Mouse (Mus musculus): ENCODE measurements around the gene Efr3b. TPM values are rescaled to one million over a fixed set of nuclear protein-coding genes. Genes with fewer than 3 reads are reported as not detected.
"Not testable (repeated sequence)": the region's sequence is repeated elsewhere in the genome, so short reads cannot be mapped to it uniquely, and the experiment has no call there.

Gene Efr3b
- polyA plus RNA-seq, 1 experiment from 2014 or later: 9.9 TPM

DNA sequence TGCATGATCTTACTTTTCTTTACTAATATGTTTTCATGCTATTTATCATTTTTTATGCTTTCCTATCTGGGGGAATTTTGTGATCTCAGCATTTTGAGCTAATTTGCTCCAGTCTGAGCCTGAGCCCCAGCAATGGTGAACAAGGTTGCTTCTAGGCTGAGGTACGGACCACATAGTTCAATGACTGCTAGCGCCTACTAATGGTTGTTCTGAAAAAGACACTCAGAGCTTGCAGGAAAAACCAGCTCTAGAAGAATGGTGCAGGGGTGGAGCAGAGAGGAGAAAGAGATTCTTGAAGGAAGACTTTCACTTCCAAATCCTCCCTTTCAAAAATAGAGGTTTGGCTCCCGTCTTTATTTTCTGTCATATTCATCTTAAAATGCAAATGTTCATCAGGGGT lies 82.4 kb downstream of the Efr3b start:
- WGBS: 18% methylated on average over 3 of the region's 3 CpGs
- no peak for DNase-seq (ENCODE audit: low spot score)
- Histone ChIP-seq H3K4me1 (peaks cover 14% of the 10 kb centered on the region; the same call in 1 of the 2 replicates), H3K27me3 (ENCODE audit: insufficient read depth, poor library complexity, severe bottlenecking) (peaks cover 23% of the 10 kb centered on the region), H3K27ac (no peak overlapping the region), H3K36me3 (no peaks in the 10 kb centered on the region), H3K9me3 (no peaks in the 10 kb centered on the region), H3K4me3 (no peak overlapping the region)

- peaks cover 11% of the 10 kb centered on the region; the same call in 1 of the 2 replicates for H3K4me1 ChIP-seq
Measured at GRCm38 (mm10) chr12:3955371-3955770, 83.3 kb downstream of the Efr3b start.

GRCm38 (mm10) chr12:3954651-3955050 lies 84.1 kb downstream of the Efr3b start, which contains the start of gene Pomc:
TSS of gene Pomc (plus strand) at chr12:3954951.
- peaks cover 23% of the 10 kb centered on the region for H3K27me3 ChIP-seq (ENCODE audit: insufficient read depth, poor library complexity, severe bottlenecking)
- H3K27ac ChIP-seq: no peak within 1 kb of the TSS
- H3K36me3 ChIP-seq: no peaks in the 10 kb centered on the region
- DNase-seq (ENCODE audit: low spot score): no peak
- peaks cover 4% of the 10 kb centered on the region; the same call in 1 of the 2 replicates for H3K4me1 ChIP-seq
- H3K9me3 ChIP-seq: no peaks in the 10 kb centered on the region
- WGBS: 23% methylated on average over 22 of the region's 22 CpGs
- H3K4me3 ChIP-seq: no peak within 1 kb of the TSS

More at GRCm38 (mm10) chr12:3955371-3955770, 83.3 kb downstream of the Efr3b start:
- H3K4me3 ChIP-seq: no peak overlapping the region
- no peaks in the 10 kb centered on the region for H3K9me3 ChIP-seq
- H3K27ac ChIP-seq: no peak overlapping the region
- 28% methylated on average over 10 of the region's 10 CpGs for WGBS
- DNase-seq (ENCODE audit: low spot score): no peak
- H3K36me3 ChIP-seq: no peaks in the 10 kb centered on the region
- peaks cover 23% of the 10 kb centered on the region for H3K27me3 ChIP-seq (ENCODE audit: insufficient read depth, poor library complexity, severe bottlenecking)

GRCm38 (mm10) chr12:3947503-3947902 lies 91.2 kb downstream of the Efr3b start:
- no peak for DNase-seq (ENCODE audit: low spot score)
- no peaks in the 10 kb centered on the region for H3K4me1 ChIP-seq
- H3K36me3 ChIP-seq: no peaks in the 10 kb centered on the region
- 76% methylated on average over 6 of the region's 6 CpGs for WGBS
- H3K4me3 ChIP-seq: no peak overlapping the region
- no peaks in the 10 kb centered on the region for H3K9me3 ChIP-seq
- no peak overlapping the region for H3K27ac ChIP-seq
- H3K27me3 ChIP-seq (ENCODE audit: insufficient read depth, poor library complexity, severe bottlenecking): peaks cover 9% of the 10 kb centered on the region; the same call in 1 of the 2 replicates

GRCm38 (mm10) chr12:3944454-3945073 lies 94.2 kb downstream of the Efr3b start:
- no peak for DNase-seq (ENCODE audit: low spot score)
- WGBS: 70% methylated on average over 4 of the region's 4 CpGs
- Histone ChIP-seq H3K36me3 (no peaks in the 10 kb centered on the region), H3K27ac (no peak overlapping the region), H3K9me3 (no peaks in the 10 kb centered on the region), H3K4me1 (no peaks in the 10 kb centered on the region), H3K27me3 (ENCODE audit: insufficient read depth, poor library complexity, severe bottlenecking) (peaks cover 9% of the 10 kb centered on the region; the same call in 1 of the 2 replicates), H3K4me3 (no peak overlapping the region)

DNA sequence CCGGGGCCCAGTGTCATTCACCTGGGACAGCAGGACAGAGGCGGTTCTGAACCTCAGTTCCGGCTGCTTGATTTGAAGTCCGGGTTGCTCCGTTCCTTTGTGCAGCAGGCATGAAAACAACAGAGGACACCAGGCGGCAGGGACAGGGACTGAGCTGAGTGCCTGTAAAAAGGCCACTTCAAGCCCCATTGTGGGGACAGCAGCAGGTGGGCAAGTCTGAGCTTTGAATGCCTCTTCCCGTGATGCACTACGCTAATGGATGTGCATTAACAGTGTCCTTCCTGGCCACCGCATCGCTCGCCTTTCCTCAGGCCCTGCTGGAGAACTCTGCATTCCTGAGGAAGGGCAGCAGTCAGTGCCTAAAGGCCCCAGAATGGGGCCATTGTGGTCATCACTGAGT lies 96.7 kb downstream of the Efr3b start:
- WGBS: 50% methylated on average over 11 of the region's 11 CpGs

DNA sequence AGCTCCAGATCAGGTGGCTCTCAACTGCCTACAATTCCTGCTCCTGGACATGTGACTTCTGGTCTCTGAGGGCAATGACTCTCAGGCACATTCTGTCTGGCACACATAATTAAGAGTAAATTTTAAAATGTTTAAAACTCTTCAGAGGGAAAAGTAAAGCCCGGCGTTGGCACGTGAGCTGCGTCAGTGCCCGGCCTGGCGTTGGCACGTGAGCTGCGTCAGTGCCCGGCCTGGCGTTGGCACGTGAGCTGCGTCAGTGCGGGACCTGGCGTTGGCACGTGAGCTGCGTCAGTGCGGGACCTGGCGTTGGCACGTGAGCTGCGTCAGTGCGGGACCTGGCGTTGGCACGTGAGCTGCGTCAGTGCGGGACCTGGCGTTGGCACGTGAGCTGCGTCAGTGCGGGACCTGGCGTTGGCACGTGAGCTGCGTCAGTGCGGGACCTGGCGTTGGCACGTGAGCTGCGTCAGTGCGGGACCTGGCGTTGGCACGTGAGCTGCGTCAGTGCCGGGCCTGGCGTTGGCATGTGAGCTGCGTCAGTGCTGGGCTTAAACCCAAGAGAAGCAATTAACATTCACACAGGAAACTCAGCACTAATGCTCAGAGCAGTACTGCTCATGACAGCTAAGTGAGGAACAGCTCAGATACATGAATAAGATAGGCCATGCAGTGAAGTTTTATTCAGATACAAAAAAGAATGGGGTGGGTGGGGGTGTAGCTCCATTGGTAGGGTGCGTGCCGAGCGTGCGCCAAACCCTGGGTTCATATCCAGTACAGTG lies 108.4 kb downstream of the Efr3b start:
- H3K4me3 ChIP-seq; DNase-seq (ENCODE audit: low spot score); H3K36me3 ChIP-seq; H3K4me1 ChIP-seq; H3K9me3 ChIP-seq; H3K27ac ChIP-seq; H3K27me3 ChIP-seq (ENCODE audit: insufficient read depth, poor library complexity, severe bottlenecking): not testable (repeated sequence)
- WGBS: 86% methylated on average over 40 of the region's 47 CpGs

More for the DNA sequence above, 96.7 kb downstream of the Efr3b start:
- Histone ChIP-seq H3K9me3 (no peaks in the 10 kb centered on the region), H3K4me1 (no peaks in the 10 kb centered on the region), H3K36me3 (no peaks in the 10 kb centered on the region), H3K27ac (no peak overlapping the region), H3K4me3 (no peak overlapping the region), H3K27me3 (ENCODE audit: insufficient read depth, poor library complexity, severe bottlenecking) (peaks cover 3% of the 10 kb centered on the region; the same call in 1 of the 2 replicates)
- no peak for DNase-seq (ENCODE audit: low spot score)

DNA sequence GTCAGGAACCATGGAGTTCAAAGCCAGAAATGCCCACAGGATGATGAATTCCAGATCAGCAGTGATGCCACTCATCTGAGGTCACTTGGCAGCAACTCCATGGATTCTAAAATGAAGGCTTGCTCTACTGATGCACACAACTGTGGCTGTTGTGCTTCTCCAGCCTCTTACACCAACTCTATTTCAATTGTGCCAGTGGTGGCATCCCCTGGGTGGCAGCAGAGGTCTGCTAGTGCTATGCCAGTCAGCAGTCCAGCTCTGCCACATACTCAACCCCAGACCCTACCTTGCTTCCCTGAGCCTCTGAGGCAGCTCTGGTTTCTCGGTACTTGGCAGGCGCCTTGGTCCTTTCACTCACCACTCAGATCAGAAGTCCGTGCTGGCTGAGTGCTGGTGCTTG lies 109.9 kb downstream of the Efr3b start:
- H3K4me3 ChIP-seq: no peak overlapping the region
- no peaks in the 10 kb centered on the region for H3K36me3 ChIP-seq
- no peaks in the 10 kb centered on the region for H3K9me3 ChIP-seq
- 0 out of 2 replicates have a peak, but pooled peaks cover 5% of the 10 kb centered on the region for H3K4me1 ChIP-seq
- DNase-seq (ENCODE audit: low spot score): no peak
- H3K27me3 ChIP-seq (ENCODE audit: insufficient read depth, poor library complexity, severe bottlenecking): no peaks in the 10 kb centered on the region
- H3K27ac ChIP-seq: no peak overlapping the region
- 52% methylated on average over 3 of the region's 3 CpGs for WGBS

DNA sequence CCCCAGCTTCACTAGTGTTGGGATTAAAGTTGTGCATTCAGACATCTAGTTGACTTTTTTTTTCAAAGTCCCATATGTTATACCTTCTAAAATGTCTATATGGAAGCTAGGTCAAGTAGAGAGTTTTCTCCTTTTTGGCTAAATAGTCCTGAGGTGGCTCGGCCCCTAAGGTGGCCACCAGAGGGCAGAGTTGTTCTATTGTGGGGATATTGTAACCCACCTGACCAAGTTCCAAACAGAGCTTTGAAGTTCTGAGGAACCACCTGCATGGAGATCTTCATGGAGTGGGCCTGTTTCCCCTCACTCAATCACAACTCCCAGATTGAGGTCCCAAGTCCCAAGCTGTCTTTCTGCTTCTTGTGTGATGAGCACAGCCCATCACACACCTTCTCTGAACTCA lies 112.6 kb downstream of the Efr3b start:
- DNase-seq (ENCODE audit: low spot score): no peak
- Histone ChIP-seq H3K4me1 (0 out of 2 replicates have a peak, but pooled peaks cover 8% of the 10 kb centered on the region), H3K27me3 (ENCODE audit: insufficient read depth, poor library complexity, severe bottlenecking) (no peaks in the 10 kb centered on the region), H3K36me3 (no peaks in the 10 kb centered on the region), H3K27ac (no peak overlapping the region), H3K4me3 (no peak overlapping the region), H3K9me3 (no peaks in the 10 kb centered on the region)
- WGBS: 0% methylated on average over 1 of the region's 1 CpGs

- Histone ChIP-seq H3K4me1 (peaks cover 11% of the 10 kb centered on the region), H3K27ac (no peak overlapping the region), H3K4me3 (no peak overlapping the region), H3K9me3 (no peaks in the 10 kb centered on the region), H3K36me3 (no peaks in the 10 kb centered on the region), H3K27me3 (ENCODE audit: insufficient read depth, poor library complexity, severe bottlenecking) (no peaks in the 10 kb centered on the region)
- 80% methylated on average over 3 of the region's 3 CpGs for WGBS
- DNase-seq (ENCODE audit: low spot score): no peak
Measured at GRCm38 (mm10) chr12:3919423-3919822, 119.3 kb downstream of the Efr3b start.

GRCm38 (mm10) chr12:3918577-3918976 lies 120.1 kb downstream of the Efr3b start:
- Histone ChIP-seq H3K9me3 (no peaks in the 10 kb centered on the region), H3K27ac (no peak overlapping the region), H3K27me3 (ENCODE audit: insufficient read depth, poor library complexity, severe bottlenecking) (no peaks in the 10 kb centered on the region), H3K4me1 (peaks cover 11% of the 10 kb centered on the region), H3K4me3 (no peak overlapping the region), H3K36me3 (no peaks in the 10 kb centered on the region)
- 58% methylated on average over 3 of the region's 3 CpGs for WGBS
- DNase-seq (ENCODE audit: low spot score): no peak

GRCm38 (mm10) chr12:3917668-3918341 lies 120.9 kb downstream of the Efr3b start:
- Histone ChIP-seq H3K4me3 (peak overlapping the region; percentile 30; the same call in 1 of the 2 replicates), H3K27ac (no peak overlapping the region), H3K36me3 (no peaks in the 10 kb centered on the region), H3K27me3 (ENCODE audit: insufficient read depth, poor library complexity, severe bottlenecking) (no peaks in the 10 kb centered on the region), H3K9me3 (no peaks in the 10 kb centered on the region), H3K4me1 (peaks cover 11% of the 10 kb centered on the region)
- peak; percentile 80 for DNase-seq (ENCODE audit: low spot score)
- WGBS: 18% methylated on average over 14 of the region's 14 CpGs

GRCm38 (mm10) chr12:3915852-3916251 lies 122.9 kb downstream of the Efr3b start:
- 81% methylated on average over 3 of the region's 3 CpGs for WGBS
- DNase-seq (ENCODE audit: low spot score): no peak

More at GRCm38 (mm10) chr12:3915852-3916251, 122.9 kb downstream of the Efr3b start:
- Histone ChIP-seq H3K36me3 (0 out of 2 replicates have a peak, but pooled peaks cover 6% of the 10 kb centered on the region), H3K27me3 (ENCODE audit: insufficient read depth, poor library complexity, severe bottlenecking) (no peaks in the 10 kb centered on the region), H3K4me3 (no peak overlapping the region), H3K27ac (no peak overlapping the region), H3K9me3 (no peaks in the 10 kb centered on the region), H3K4me1 (peaks cover 9% of the 10 kb centered on the region)

Measured in heart, embryonic 10.5 days (tissue).